Mouse (Mus musculus): ENCODE results near the gene Atp8b3.
A peak's percentile ranks its signal among the peaks of the same experiment; 100 is the strongest.

Atp8b3 gene

DNA sequence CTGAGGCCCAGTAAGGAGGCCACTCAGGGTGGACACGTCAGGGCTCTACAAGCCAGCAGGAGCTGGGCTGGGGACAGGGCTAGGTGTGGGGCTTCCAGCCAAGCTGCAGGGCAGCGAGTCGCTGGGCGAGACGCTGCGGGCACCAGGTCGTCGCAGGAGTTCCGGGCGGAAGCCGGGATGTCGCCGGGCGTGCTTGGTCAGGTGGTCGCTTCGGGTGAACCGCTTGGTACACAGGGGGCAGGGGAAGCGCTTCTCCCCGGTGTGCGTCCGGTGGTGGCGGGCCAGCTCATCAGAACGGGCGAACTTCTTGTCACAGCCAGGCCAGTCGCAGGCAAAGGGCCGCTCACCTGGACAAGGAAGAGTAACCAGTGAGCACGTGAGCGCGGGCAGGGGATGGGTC lies 30.0 kb upstream of the Atp8b3 start:
- DNase-seq (ENCODE audit: low spot score), result no peak

GRCm38 (mm10) chr10:80566375-80567092 lies 27.6 kb upstream of the Atp8b3 start:
- peak; percentile 82 for DNase-seq (ENCODE audit: low spot score)

DNA sequence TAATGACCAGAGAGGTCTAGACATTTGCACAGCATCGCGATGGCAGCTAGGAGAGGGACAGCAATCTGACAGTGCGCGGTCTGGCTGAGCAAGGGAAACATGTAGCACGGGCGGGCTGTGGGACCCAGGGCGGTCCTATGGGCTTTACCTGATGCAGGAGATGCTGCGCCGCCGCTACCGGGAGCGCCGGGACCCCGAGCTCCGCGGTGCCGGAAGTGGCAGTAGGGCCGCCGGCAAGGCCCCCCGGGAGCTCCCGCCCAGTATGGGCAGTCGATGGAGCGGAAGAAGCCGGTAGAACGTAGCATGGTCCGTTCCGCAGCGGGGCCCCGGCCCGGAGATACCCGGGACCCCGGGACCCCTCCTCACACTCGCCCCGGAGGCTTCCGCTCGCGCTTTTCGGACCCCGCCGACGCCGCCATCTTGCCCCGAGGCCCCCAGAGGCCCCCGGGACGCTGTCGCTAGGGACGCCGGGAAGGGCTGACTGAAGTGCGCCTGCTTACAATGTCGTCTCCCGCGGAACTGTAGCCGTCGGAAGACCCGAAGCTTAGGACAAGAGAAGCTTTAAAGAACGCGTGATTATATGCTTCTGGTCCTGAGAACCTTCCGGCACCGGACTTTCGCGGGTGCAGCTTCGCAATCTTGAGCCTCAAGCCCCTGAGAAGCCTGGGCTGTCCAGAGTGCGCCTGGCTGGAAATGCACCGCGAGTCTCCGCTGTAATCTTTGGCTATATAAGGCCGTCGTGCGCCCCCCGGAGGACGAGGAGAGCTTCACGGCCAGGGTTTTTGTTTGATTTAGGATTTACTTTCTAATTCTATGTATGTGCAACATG lies 22.4 kb upstream of the Atp8b3 start, which contains the start of gene Rexo1:
TSS of gene Rexo1 (minus strand) at position 445 of the 829 bp plus-strand sequence.
- DNase-seq (ENCODE audit: low spot score), result peak; percentile 94

DNA sequence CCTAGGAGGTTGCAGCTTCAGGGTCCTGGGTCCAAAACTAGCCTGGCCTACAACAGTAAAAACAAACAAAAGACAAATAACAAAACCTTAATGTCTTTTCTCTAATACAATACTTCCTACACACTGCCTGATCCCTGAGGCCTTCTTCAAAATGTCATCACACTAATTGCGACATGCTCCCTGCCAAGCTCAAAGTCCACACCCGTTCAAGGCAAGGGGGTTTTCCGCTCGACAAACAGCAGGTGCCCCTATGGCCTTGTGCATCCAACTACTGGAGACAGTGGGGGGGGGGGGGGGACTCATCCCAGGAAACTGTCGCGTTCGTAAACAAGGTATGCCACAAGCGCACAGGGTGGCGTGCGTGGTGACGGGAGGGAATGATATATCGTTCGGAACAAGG lies 21.7 kb upstream of the Atp8b3 start:
- DNase-seq (ENCODE audit: low spot score), result no peak

GRCm38 (mm10) chr10:80559431-80559830 lies 20.5 kb upstream of the Atp8b3 start:
- no peak for DNase-seq (ENCODE audit: low spot score)

- DNase-seq (ENCODE audit: low spot score), result peak; percentile 83
Observed at GRCm38 (mm10) chr10:80557346-80557965, 18.5 kb upstream of the Atp8b3 start.

- no peak for DNase-seq (ENCODE audit: low spot score)
Observed at GRCm38 (mm10) chr10:80553997-80554396, 15.1 kb upstream of the Atp8b3 start.

GRCm38 (mm10) chr10:80553575-80553974 lies 14.7 kb upstream of the Atp8b3 start:
- DNase-seq (ENCODE audit: low spot score), result peak; percentile 78

GRCm38 (mm10) chr10:80552364-80552763 lies 13.4 kb upstream of the Atp8b3 start:
- no peak for DNase-seq (ENCODE audit: low spot score)

- no peak for DNase-seq (ENCODE audit: low spot score)
Observed at GRCm38 (mm10) chr10:80549279-80549678, 10.4 kb upstream of the Atp8b3 start.

GRCm38 (mm10) chr10:80548428-80549006 lies 9.6 kb upstream of the Atp8b3 start:
- DNase-seq (ENCODE audit: low spot score), result no peak

GRCm38 (mm10) chr10:80547539-80547938 lies 8.6 kb upstream of the Atp8b3 start:
- no peak for DNase-seq (ENCODE audit: low spot score)

GRCm38 (mm10) chr10:80546945-80547344 lies 8.0 kb upstream of the Atp8b3 start:
- no peak for DNase-seq (ENCODE audit: low spot score)

DNA sequence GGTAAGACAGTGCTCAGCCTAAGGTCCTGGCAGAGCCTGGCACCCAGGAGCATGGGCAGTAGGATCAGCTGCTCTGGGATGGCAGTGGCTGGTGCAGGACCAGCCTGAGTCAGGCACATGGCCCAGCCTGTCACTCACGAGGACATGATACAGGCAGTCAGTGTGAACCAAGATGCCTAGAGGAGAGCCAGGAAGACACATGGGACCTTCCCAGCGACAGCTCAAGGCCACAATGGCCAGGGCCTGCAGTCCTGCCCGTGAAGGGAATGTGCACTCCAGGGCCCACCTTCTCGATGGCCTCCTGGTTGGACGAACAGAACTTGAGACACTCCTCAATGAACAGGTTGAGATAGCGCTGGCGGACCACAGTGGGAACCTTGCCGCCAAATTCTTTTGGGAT lies 6.7 kb upstream of the Atp8b3 start:
- no peak for DNase-seq (ENCODE audit: low spot score)

GRCm38 (mm10) chr10:80543873-80544272 lies 4.9 kb upstream of the Atp8b3 start:
- no peak for DNase-seq (ENCODE audit: low spot score)

- DNase-seq (ENCODE audit: low spot score), result no peak
Observed at GRCm38 (mm10) chr10:80539493-80539892, 569 bp upstream of the Atp8b3 start.

GRCm38 (mm10) chr10:80538180-80538579 lies 744 bp downstream of the Atp8b3 start:
- DNase-seq (ENCODE audit: low spot score), result no peak

GRCm38 (mm10) chr10:80535711-80536110 lies 3.2 kb downstream of the Atp8b3 start:
- DNase-seq (ENCODE audit: low spot score), result peak; percentile 82

GRCm38 (mm10) chr10:80535071-80535470 lies 3.9 kb downstream of the Atp8b3 start:
- peak; percentile 76 for DNase-seq (ENCODE audit: low spot score)

DNA sequence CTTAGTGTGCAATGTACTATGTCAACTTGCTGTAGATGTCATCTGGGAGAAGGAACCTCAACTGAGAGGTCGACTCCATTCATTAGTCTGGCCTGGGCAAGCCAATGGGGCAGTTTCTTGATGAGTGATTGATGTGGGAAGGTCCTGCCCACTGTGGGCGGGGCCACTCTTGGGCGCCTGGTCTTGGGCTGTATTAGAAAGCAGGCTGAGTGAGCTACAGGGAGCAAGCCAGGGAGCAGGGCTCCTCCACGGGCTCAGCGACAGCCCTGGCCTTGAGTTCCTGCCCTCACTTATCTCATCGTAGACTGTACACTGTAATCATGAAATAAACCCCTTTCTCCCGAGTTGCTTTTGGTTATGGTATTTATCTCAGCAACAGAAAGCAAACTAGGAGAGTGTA lies 5.2 kb downstream of the Atp8b3 start:
- peak; percentile 87 for DNase-seq (ENCODE audit: low spot score)

GRCm38 (mm10) chr10:80532783-80533182 lies 6.1 kb downstream of the Atp8b3 start:
- DNase-seq (ENCODE audit: low spot score), result no peak

DNA sequence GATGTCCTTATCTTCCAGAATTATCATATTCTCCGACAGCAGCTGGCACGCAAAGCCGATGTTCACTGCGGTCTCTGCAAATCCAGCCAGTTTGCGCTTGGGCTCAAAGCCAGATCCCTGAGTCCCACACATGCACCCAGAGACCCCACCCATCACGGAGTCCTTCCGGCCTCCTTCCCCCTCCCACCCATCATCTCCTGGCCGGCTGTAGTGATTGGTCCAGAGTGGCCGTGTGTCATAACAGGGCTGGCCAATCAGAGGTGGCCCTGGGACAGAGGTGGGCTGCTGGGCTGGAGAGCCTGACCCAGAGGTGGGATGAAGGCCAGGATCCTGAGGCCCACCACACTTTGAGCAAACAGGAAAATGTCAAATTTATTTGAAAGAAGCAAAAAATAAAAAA lies 12.8 kb downstream of the Atp8b3 start:
- no peak for DNase-seq (ENCODE audit: low spot score)

Measured in c-Kit-positive CD71-positive TER-119-positive erythroid progenitor cells, embryonic 14.5 days (primary cell).